Mouse (Mus musculus) cortical plate, adult 2 months (tissue): Measurements from ENCODE around the gene Iqce. TPM values are rescaled to one million over a fixed set of nuclear protein-coding genes. Genes with fewer than 3 reads are reported as not detected.

Experiments
- H3K27ac ChIP-seq: fragments of 200-500 bp; 2 replicates; pipeline ENCODE4 v1.5.1; 2012; ENCODE audit warnings: low read length, control low read depth, inconsistent platforms; ENCODE audit not compliant: insufficient read depth
- H3K4me1 ChIP-seq: fragments of 200-500 bp; 2 replicates; pipeline ENCODE4 v1.6.1; 2011; ENCODE audit warnings: low read length; ENCODE audit not compliant: control insufficient read depth, insufficient read depth
- H3K4me3 ChIP-seq: fragments of 200-500 bp; 2 replicates; pipeline ENCODE4 v1.5.1; 2011; ENCODE audit warnings: mild to moderate bottlenecking, low read length, control low read depth; ENCODE audit not compliant: insufficient read depth
- CTCF ChIP-seq: fragments of 200-500 bp; IDR thresholded peaks from 2 replicates; pipeline ENCODE4 v1.5.1; 2011; ENCODE audit warnings: mild to moderate bottlenecking, control low read depth, low read length; ENCODE audit not compliant: insufficient read depth; ENCODE audit errors: extremely low read depth
- POLR2A ChIP-seq: fragments of 200-500 bp; IDR thresholded peaks from 2 replicates; pipeline ENCODE4 v1.6.1; 2011; ENCODE audit warnings: mild to moderate bottlenecking, low read length, control low read depth; ENCODE audit not compliant: insufficient read depth; ENCODE audit errors: extremely low read depth
- polyA plus RNA-seq: library from polyadenylated mRNA; depleted of rRNA; stranded (reverse); fragments of >200 nt; gene quantifications from 2 replicates; pipeline ENCODE4 v1.2.3, GENCODE M21; 2012

Iqce gene
- polyA plus RNA-seq, 1 experiment: 57.9 TPM

GRCm38 (mm10) chr5:140649101-140649667 lies 53.0 kb downstream of the Iqce start:
- H3K4me3 ChIP-seq: peak overlapping the region; percentile 91
- H3K4me1 ChIP-seq: 0 out of 2 replicates have a peak, but pooled peaks cover 2% of the 10 kb centered on the region
- H3K27ac ChIP-seq: no peak overlapping the region
- TF ChIP-seq POLR2A (peak; percentile 83), CTCF (no peak)

- Histone ChIP-seq H3K4me1 (0 out of 2 replicates have a peak, but pooled peaks cover 2% of the 10 kb centered on the region), H3K27ac (peak within 1 kb of the TSS; percentile 90), H3K4me3 (peak within 1 kb of the TSS; percentile 91)
- TF ChIP-seq POLR2A (0 out of 2 replicates have a peak, but pooled peaks have one; percentile 19), CTCF (no peak)
Observed at GRCm38 (mm10) chr5:140648519-140649100, 53.6 kb downstream of the Iqce start, which contains the start of gene Ttyh3. Ttyh3 (minus strand) TSS chr5:140649031.

- peak overlapping the region; percentile 91 for H3K4me3 ChIP-seq
- 0 out of 2 replicates have a peak, but pooled peaks cover 2% of the 10 kb centered on the region for H3K4me1 ChIP-seq
- no peak for TF ChIP-seq POLR2A
- no peak for TF ChIP-seq CTCF
- H3K27ac ChIP-seq: peak overlapping the region; percentile 90
Observed at GRCm38 (mm10) chr5:140647821-140648518, 54.2 kb downstream of the Iqce start.

- Histone ChIP-seq H3K4me3 (peak overlapping the region; percentile 91), H3K27ac (peak overlapping the region; percentile 90), H3K4me1 (0 out of 2 replicates have a peak, but pooled peaks cover 2% of the 10 kb centered on the region)
- TF ChIP-seq POLR2A (peak; percentile 57; the same call in 1 of the 2 replicates), CTCF (no peak)
Observed at GRCm38 (mm10) chr5:140647031-140647760, 55.0 kb downstream of the Iqce start.

GRCm38 (mm10) chr5:140646171-140646570 lies 56.0 kb downstream of the Iqce start:
- Histone ChIP-seq H3K27ac (no peak overlapping the region), H3K4me3 (peak overlapping the region; percentile 91), H3K4me1 (peaks cover 4% of the 10 kb centered on the region; the same call in 1 of the 2 replicates)
- no peak for TF ChIP-seq POLR2A
- no peak for TF ChIP-seq CTCF

- H3K4me3 ChIP-seq: no peak overlapping the region
- no peak overlapping the region for H3K27ac ChIP-seq
- H3K4me1 ChIP-seq: peaks cover 4% of the 10 kb centered on the region
- TF ChIP-seq CTCF (no peak), POLR2A (no peak)
Observed at GRCm38 (mm10) chr5:140645454-140645853, 56.7 kb downstream of the Iqce start.

- 0 out of 2 replicates have a peak overlapping the region, but pooled peaks have one; percentile 15 for H3K27ac ChIP-seq
- H3K4me3 ChIP-seq: no peak overlapping the region
- no peak for TF ChIP-seq CTCF
- TF ChIP-seq POLR2A: no peak
- H3K4me1 ChIP-seq: peaks cover 4% of the 10 kb centered on the region
Observed at GRCm38 (mm10) chr5:140644702-140645201, 57.4 kb downstream of the Iqce start.

GRCm38 (mm10) chr5:140644263-140644662 lies 57.9 kb downstream of the Iqce start:
- no peak for TF ChIP-seq POLR2A
- no peak for TF ChIP-seq CTCF
- no peak overlapping the region for H3K27ac ChIP-seq
- H3K4me1 ChIP-seq: peaks cover 4% of the 10 kb centered on the region
- no peak overlapping the region for H3K4me3 ChIP-seq

- TF ChIP-seq CTCF: no peak
- H3K4me1 ChIP-seq: peaks cover 9% of the 10 kb centered on the region
- H3K27ac ChIP-seq: 0 out of 2 replicates have a peak overlapping the region, but pooled peaks have one; percentile 33
- no peak overlapping the region for H3K4me3 ChIP-seq
Observed at GRCm38 (mm10) chr5:140642076-140642475, 60.1 kb downstream of the Iqce start.
